Mouse (Mus musculus) forebrain, postnatal 0 days (tissue): ENCODE data around the gene Dock10. TPM values are rescaled to one million over a fixed set of nuclear protein-coding genes. Genes with fewer than 3 reads are reported as not detected.

Experiments
- ATAC-seq: fragments of 200-750 bp; cut with Nextera tagmentation; 2 replicates; pipeline ENCODE4 v1.8.0; 2017; ENCODE audit warnings: mild to moderate bottlenecking, moderate library complexity
- DNase-seq: peaks from one replicate; pipeline ENCODE4 v3.0.0-alpha.2; 2015
- H3K27ac ChIP-seq: fragments of 300-500 bp; sonication (generic); 2 replicates; pipeline ENCODE4 v1.5.1; 2014; ENCODE audit warnings: low read depth, mild to moderate bottlenecking, antibody characterized with exemption, low read length, moderate library complexity, mixed read lengths
- H3K27me3 ChIP-seq: fragments of 300-500 bp; sonication (generic); 2 replicates; pipeline ENCODE4 v1.6.1; 2014; ENCODE audit warnings: mild to moderate bottlenecking, low read length, mixed read lengths; ENCODE audit not compliant: insufficient read depth
- H3K36me3 ChIP-seq: fragments of 300-500 bp; sonication (generic); 2 replicates; pipeline ENCODE4 v1.6.1; 2014; ENCODE audit warnings: mild to moderate bottlenecking, moderate library complexity; ENCODE audit not compliant: insufficient read depth
- H3K4me1 ChIP-seq: fragments of 300-500 bp; sonication (generic); 2 replicates; pipeline ENCODE4 v1.6.1; 2014; ENCODE audit warnings: antibody characterized with exemption; ENCODE audit not compliant: insufficient read depth
- H3K4me2 ChIP-seq: fragments of 300-500 bp; sonication (generic); 2 replicates; pipeline ENCODE4 v1.6.1; 2014; ENCODE audit warnings: low read depth, mild to moderate bottlenecking, moderate library complexity
- H3K4me3 ChIP-seq: fragments of 300-500 bp; sonication (generic); 2 replicates; pipeline ENCODE4 v1.5.1; 2014; ENCODE audit warnings: low read depth, low read length, mixed read lengths
- H3K9ac ChIP-seq: fragments of 300-500 bp; sonication (generic); 2 replicates; pipeline ENCODE4 v1.6.1; 2014; ENCODE audit warnings: mild to moderate bottlenecking
- H3K9me3 ChIP-seq: fragments of 300-500 bp; sonication (generic); 2 replicates; pipeline ENCODE4 v1.6.1; 2016; ENCODE audit warnings: low read length
- CTCF ChIP-seq: sonication (generic); IDR thresholded peaks from 2 replicates; pipeline ENCODE4 v1.5.1; 2016; ENCODE audit warnings: antibody characterized with exemption, control low read depth, low read depth
- WGBS: fragments of 180-500 bp; shearing (Covaris S2); extraction: QIAGEN DNeasy Blood & Tissue Kit; methylation state at CpG from one replicate; pipeline ENCODE4 v1.1.7; 2014; 5-methylcytosine and 5-hydroxymethylcytosine counted together
- polyA plus RNA-seq: library from polyadenylated mRNA; unstranded; fragments of >200 nt; fragmentation: Nextera tagmentation; extraction: Ambion mirVana; gene quantifications from 2 replicates; pipeline ENCODE4 v1.2.1, GENCODE M21; 2015
- total RNA-seq: library from RNA; depleted of rRNA; stranded (reverse); fragments of >200 nt; gene quantifications from 2 replicates; pipeline ENCODE4 v1.2.3, GENCODE M21; 2014

The Dock10 gene
- total and polyA plus RNA-seq, 2 experiments from 2014 or later, result 2.3 to 14.0 TPM

DNA sequence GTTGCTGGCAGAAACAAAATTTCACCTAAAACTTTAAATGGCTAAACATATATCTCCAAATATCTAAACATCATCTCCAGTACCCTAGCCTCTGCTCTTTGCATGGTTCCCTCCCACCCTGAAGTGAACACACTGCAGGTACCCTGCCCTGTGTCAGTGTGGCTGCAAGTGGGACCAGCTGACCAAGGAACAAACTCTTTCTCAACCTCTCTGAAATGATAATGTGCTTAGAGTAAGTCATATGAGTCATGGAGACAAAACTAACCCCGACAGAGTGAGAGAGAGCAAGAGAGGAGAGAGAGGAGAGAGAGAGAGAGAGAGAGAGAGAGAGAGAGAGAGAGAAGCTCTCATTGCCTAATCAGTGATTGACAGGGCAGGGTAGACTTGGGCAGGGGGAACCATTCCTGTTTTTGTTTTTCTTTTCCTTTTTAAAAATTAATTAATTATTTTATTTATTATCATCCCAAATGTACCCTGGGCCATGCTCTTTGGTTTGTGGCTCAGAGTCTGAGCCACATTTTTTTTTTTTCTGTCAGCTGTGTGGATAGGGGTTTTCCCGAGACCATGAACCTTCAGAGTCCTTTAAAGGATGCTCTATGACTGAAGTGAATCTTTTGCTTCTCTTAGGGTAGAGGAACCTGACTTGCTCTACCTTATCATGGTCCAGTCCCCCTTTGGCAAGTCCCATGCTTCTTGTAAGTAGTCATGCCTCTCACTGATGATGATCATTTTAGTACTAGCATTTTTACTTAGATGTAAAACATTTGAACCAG is 11.4 kb downstream of the Dock10 start:
- WGBS, result 71% methylated on average over 2 of the region's 2 CpGs
- no peak for ATAC-seq
- TF ChIP-seq CTCF, result no peak

DNA sequence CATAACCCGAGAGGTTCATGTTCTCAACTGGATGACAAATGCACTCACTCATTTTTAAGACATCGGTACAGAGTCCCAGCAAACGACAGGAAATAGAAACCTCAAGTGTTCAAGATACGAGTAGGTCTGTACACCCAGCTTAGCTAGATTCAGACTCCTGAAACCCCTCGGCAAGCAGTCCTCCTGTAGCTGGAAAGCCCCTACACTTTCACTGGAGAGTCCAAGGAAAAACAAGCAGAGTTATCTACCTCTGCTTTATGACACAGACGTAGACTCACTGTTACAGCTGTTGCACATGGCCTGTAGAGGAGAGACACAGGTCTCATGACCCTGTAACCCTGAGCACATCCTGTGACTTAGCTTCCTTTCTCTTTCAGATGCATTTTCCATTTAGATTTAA is 12.1 kb downstream of the Dock10 start:
- Histone ChIP-seq H3K27me3 (no peaks in the 10 kb centered on the region), H3K36me3 (no peaks in the 10 kb centered on the region), H3K27ac (no peak overlapping the region), H3K9me3 (no peaks in the 10 kb centered on the region), H3K4me3 (no peak overlapping the region), H3K9ac (no peak overlapping the region), H3K4me1 (no peaks in the 10 kb centered on the region), H3K4me2 (no peak overlapping the region)
- DNase-seq, result no peak
- TF ChIP-seq CTCF, result no peak
- no peak for ATAC-seq
- WGBS, result 95% methylated on average over 6 of the region's 6 CpGs

More for the DNA sequence above, 11.4 kb downstream of the Dock10 start:
- H3K9me3 ChIP-seq, result no peaks in the 10 kb centered on the region
- no peak overlapping the region for H3K27ac ChIP-seq
- H3K27me3 ChIP-seq, result no peaks in the 10 kb centered on the region
- no peaks in the 10 kb centered on the region for H3K36me3 ChIP-seq
- no peak overlapping the region for H3K9ac ChIP-seq
- H3K4me3 ChIP-seq, result no peak overlapping the region
- no peaks in the 10 kb centered on the region for H3K4me1 ChIP-seq
- H3K4me2 ChIP-seq, result no peak overlapping the region
- no peak for DNase-seq

DNA sequence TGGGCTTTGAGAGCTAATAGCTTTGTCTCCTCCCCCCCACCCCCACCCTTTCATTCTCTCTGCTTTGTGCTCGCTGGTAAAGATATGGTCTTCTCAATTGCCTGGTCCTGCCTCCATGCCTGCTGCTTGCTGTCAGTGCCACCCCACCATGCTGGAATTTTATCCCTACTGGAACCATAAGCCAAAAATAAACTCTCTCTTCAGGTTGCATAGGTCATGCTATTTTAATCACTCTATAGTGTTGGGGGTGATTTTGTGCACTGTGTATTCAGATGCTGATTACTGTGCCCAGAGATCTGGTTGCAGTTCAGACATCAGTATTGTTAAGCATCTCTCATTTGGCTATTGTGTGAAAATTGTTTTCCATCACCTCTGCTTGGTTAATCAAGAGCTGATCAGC is 18.9 kb downstream of the Dock10 start:
- no peaks in the 10 kb centered on the region for H3K27me3 ChIP-seq
- H3K9ac ChIP-seq, result no peak overlapping the region
- no peak overlapping the region for H3K4me2 ChIP-seq
- no peak overlapping the region for H3K4me3 ChIP-seq
- H3K9me3 ChIP-seq, result no peaks in the 10 kb centered on the region
- ATAC-seq (no peak), DNase-seq (no peak)
- TF ChIP-seq CTCF, result no peak
- WGBS, result 50% methylated on average over 1 of the region's 1 CpGs
- H3K36me3 ChIP-seq, result no peaks in the 10 kb centered on the region
- H3K4me1 ChIP-seq, result no peaks in the 10 kb centered on the region
- H3K27ac ChIP-seq, result no peak overlapping the region

DNA sequence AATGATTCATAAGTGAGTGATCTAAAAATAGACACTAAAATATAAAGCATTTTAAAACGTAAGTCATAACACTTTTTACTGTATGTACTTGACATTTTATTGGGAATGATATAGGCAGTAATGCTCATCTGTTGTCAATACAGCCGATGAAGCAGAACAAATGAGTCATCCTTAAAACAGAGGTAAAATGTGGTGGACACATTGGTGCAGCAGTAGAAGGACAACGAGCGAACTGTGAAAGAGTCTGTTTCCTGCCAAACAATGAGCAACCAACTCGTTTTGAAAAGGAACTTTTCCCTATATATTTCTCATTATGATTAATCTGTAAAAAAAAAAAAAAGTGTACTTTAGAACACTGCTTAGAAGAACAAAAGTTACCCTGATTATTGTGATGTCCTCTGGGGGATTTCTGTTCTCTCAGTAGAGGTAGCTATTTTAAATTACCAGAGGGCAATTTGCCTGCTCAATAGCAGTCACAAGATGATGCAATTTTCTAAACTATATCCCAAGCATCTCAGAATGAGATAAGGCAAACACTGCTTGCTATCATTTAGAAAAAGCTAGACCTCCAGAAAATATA is 20.4 kb downstream of the Dock10 start:
- H3K27ac ChIP-seq, result no peak overlapping the region
- no peaks in the 10 kb centered on the region for H3K9me3 ChIP-seq
- ATAC-seq, result no peak
- no peaks in the 10 kb centered on the region for H3K4me1 ChIP-seq
- no peak for DNase-seq
- 58% methylated on average over 5 of the region's 5 CpGs for WGBS
- H3K36me3 ChIP-seq, result no peaks in the 10 kb centered on the region
- no peak overlapping the region for H3K4me3 ChIP-seq
- H3K4me2 ChIP-seq, result no peak overlapping the region
- no peaks in the 10 kb centered on the region for H3K27me3 ChIP-seq
- TF ChIP-seq CTCF, result no peak
- H3K9ac ChIP-seq, result no peak overlapping the region

DNA sequence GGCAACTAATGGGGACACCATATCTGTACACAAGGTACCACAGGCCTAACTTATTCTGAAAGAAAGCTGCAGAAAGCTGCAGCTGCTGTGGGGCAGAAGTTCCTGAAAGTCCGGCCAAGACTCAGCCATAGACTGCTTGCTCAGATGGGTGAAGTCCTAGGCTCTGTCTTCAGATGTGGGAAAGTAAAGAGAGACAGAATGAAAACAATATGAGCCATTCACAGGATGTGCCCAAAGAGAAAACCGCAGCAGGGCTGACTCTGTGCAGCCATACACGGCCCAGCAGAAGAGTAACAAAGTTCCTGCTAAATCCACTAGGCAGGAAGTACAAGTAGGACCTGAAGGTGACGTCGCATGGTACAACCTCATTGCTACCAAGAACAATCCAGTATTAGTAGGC is 27.7 kb downstream of the Dock10 start:
- Histone ChIP-seq H3K4me1 (no peaks in the 10 kb centered on the region), H3K27ac (no peak overlapping the region), H3K27me3 (no peaks in the 10 kb centered on the region), H3K4me3 (no peak overlapping the region), H3K4me2 (no peak overlapping the region), H3K9me3 (no peaks in the 10 kb centered on the region), H3K9ac (no peak overlapping the region), H3K36me3 (no peaks in the 10 kb centered on the region)
- no peak for TF ChIP-seq CTCF
- no peak for DNase-seq
- no peak for ATAC-seq
- WGBS, result 82% methylated on average over 5 of the region's 5 CpGs

DNA sequence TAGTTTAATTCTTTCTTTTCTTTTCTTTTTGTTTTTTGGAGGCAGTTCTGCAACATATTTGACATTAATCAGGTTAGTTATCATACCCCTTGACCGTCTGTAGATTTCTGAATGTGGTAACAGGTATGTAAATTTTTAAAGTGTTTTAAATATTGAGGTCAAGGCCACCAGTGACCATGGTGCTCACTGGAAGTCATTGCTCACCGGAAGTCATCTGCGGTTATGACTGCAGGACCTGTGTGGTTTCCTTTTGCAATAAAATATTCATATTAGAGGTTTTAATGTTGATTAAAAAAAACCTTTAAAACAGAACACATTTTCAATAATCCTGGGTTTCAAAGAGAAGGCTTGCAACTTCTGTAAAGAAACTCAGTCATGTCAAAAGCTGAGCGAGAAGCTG is 28.2 kb downstream of the Dock10 start:
- no peak for TF ChIP-seq CTCF

DNA sequence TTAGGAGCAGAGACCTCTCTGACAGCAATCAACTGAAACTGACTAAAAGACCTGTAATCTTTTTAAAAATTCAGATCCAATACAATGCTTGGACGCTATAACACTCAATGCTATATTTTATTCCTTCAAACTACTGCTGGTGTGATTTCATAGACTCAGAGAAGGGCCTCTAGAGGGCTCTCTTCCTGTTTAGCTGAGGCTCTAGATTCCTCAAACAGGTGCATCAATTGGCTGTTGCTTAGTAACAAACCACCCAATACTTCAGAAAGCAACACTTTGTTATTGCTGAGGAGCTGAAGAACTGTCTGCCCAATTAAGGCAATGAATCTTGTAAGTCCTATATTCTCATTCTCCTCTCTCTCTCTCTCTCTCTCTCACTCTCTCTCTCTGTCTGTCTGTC is 30.1 kb downstream of the Dock10 start:
- no peak for TF ChIP-seq CTCF
- DNase-seq, result no peak
- peak; percentile 53; the same call in 1 of the 2 replicates for ATAC-seq
- no peak overlapping the region for H3K27ac ChIP-seq
- 44% methylated on average over 1 of the region's 1 CpGs for WGBS
- H3K9me3 ChIP-seq, result no peaks in the 10 kb centered on the region
- no peak overlapping the region for H3K9ac ChIP-seq
- H3K27me3 ChIP-seq, result no peaks in the 10 kb centered on the region
- H3K4me1 ChIP-seq, result no peaks in the 10 kb centered on the region
- no peak overlapping the region for H3K4me3 ChIP-seq
- no peaks in the 10 kb centered on the region for H3K36me3 ChIP-seq
- H3K4me2 ChIP-seq, result no peak overlapping the region

More for the DNA sequence above, 28.2 kb downstream of the Dock10 start:
- no peaks in the 10 kb centered on the region for H3K9me3 ChIP-seq
- H3K27me3 ChIP-seq, result no peaks in the 10 kb centered on the region
- H3K36me3 ChIP-seq, result no peaks in the 10 kb centered on the region
- ATAC-seq, result no peak
- H3K9ac ChIP-seq, result no peak overlapping the region
- no peak overlapping the region for H3K27ac ChIP-seq
- no peak overlapping the region for H3K4me2 ChIP-seq
- no peak overlapping the region for H3K4me3 ChIP-seq
- no peaks in the 10 kb centered on the region for H3K4me1 ChIP-seq
- 95% methylated on average over 4 of the region's 4 CpGs for WGBS
- no peak for DNase-seq
